Mouse (Mus musculus) liver, embryonic 11.5 days (tissue): ENCODE measurements around the gene Sgk1. TPM values are rescaled to one million over a fixed set of nuclear protein-coding genes. Genes with fewer than 3 reads are reported as not detected.
A peak's percentile ranks its signal among the peaks of the same experiment; 100 is the strongest.

Experiments used
- ATAC-seq: fragments of 200-750 bp; cut with Nextera tagmentation; replicated peaks from 2 replicates; pipeline ENCODE4 v1.8.0; 2017; ENCODE audit warnings: moderate number of reproducible peaks, mild to moderate bottlenecking, moderate TSS enrichment, moderate library complexity; ENCODE audit not compliant: low FRiP score
- DNase-seq: peaks from one replicate; pipeline ENCODE4 v3.0.0-alpha.2; 2017; ENCODE audit warnings: low spot score
- H3K27ac ChIP-seq: fragments of 300-500 bp; sonication (generic); 2 replicates; pipeline ENCODE4 v1.5.1; 2014; ENCODE audit warnings: mild to moderate bottlenecking, low read depth, low read length, control low read depth
- H3K27me3 ChIP-seq: fragments of 300-500 bp; sonication (generic); replicated peaks from 2 replicates; pipeline ENCODE4 v1.6.1; 2014; ENCODE audit warnings: low read length, mixed read lengths; ENCODE audit not compliant: control insufficient read depth, insufficient read depth
- H3K36me3 ChIP-seq: fragments of 300-500 bp; sonication (generic); 2 replicates; pipeline ENCODE4 v1.6.1; 2014; ENCODE audit warnings: mild to moderate bottlenecking, low read length, moderate library complexity, mixed read lengths; ENCODE audit not compliant: control insufficient read depth, insufficient read depth
- H3K4me1 ChIP-seq: fragments of 300-500 bp; sonication (generic); replicated peaks from 2 replicates; pipeline ENCODE4 v1.6.1; 2014; ENCODE audit warnings: low read length, mixed read lengths; ENCODE audit not compliant: control insufficient read depth, insufficient read depth
- H3K4me2 ChIP-seq: fragments of 300-500 bp; sonication (generic); 2 replicates; pipeline ENCODE4 v1.6.1; 2014; ENCODE audit warnings: mild to moderate bottlenecking, control low read depth, moderate library complexity
- H3K4me3 ChIP-seq: fragments of 300-500 bp; sonication (generic); 2 replicates; pipeline ENCODE4 v1.5.1; 2014; ENCODE audit warnings: low read depth, low read length, control low read depth
- H3K9ac ChIP-seq: fragments of 300-500 bp; sonication (generic); 2 replicates; pipeline ENCODE4 v1.6.1; 2014; ENCODE audit warnings: low read depth, low read length, control low read depth
- H3K9me3 ChIP-seq: fragments of 300-500 bp; sonication (generic); 2 replicates; pipeline ENCODE4 v1.6.1; 2016; ENCODE audit warnings: low read length, inconsistent platforms, mixed read lengths; ENCODE audit not compliant: control insufficient read depth
- WGBS: fragments of 180-500 bp; shearing (Covaris S2); extraction: QIAGEN DNeasy Blood & Tissue Kit; methylation state at CpG from one replicate; pipeline ENCODE4 v1.1.7; 2014; 5-methylcytosine and 5-hydroxymethylcytosine counted together
- polyA plus RNA-seq: library from polyadenylated mRNA; unstranded; fragments of >200 nt; fragmentation: Nextera tagmentation; extraction: Ambion mirVana; gene quantifications from 2 replicates; pipeline ENCODE4 v1.2.1, GENCODE M21; 2014

Gene Sgk1
- polyA plus RNA-seq, 1 experiment from 2014 or later, result 20.2 TPM

GRCm38 (mm10) chr10:22000491-22001306 lies 118.7 kb downstream of the Sgk1 start:
- no peaks in the 10 kb centered on the region for H3K27me3 ChIP-seq
- DNase-seq (no peak), ATAC-seq (no peak)
- H3K4me1 ChIP-seq, result no peaks in the 10 kb centered on the region
- peaks cover 6% of the 10 kb centered on the region; the same call in 1 of the 2 replicates for H3K36me3 ChIP-seq
- no peak overlapping the region for H3K4me3 ChIP-seq
- no peak overlapping the region for H3K4me2 ChIP-seq
- 75% methylated on average over 10 of the region's 10 CpGs for whole genome bisulfite sequencing
- no peak overlapping the region for H3K27ac ChIP-seq
- no peak overlapping the region for H3K9ac ChIP-seq
- no peaks in the 10 kb centered on the region for H3K9me3 ChIP-seq

- Histone ChIP-seq H3K4me2 (no peak overlapping the region), H3K4me1 (no peaks in the 10 kb centered on the region), H3K27me3 (no peaks in the 10 kb centered on the region), H3K9me3 (no peaks in the 10 kb centered on the region), H3K27ac (no peak overlapping the region), H3K9ac (no peak overlapping the region), H3K36me3 (peaks cover 6% of the 10 kb centered on the region; the same call in 1 of the 2 replicates), H3K4me3 (no peak overlapping the region)
- 79% methylated on average over 3 of the region's 5 CpGs for WGBS
- ATAC-seq (no peak), DNase-seq (no peak)
Measured at GRCm38 (mm10) chr10:22001621-22002020, 119.6 kb downstream of the Sgk1 start.

- no peaks in the 10 kb centered on the region for H3K9me3 ChIP-seq
- ATAC-seq, result no peak
- H3K9ac ChIP-seq, result no peak overlapping the region
- H3K36me3 ChIP-seq, result no peaks in the 10 kb centered on the region
- 77% methylated on average over 5 of the region's 5 CpGs for WGBS
- DNase-seq, result no peak
- no peak overlapping the region for H3K4me3 ChIP-seq
- H3K4me2 ChIP-seq, result no peak overlapping the region
- no peaks in the 10 kb centered on the region for H3K27me3 ChIP-seq
- no peak overlapping the region for H3K27ac ChIP-seq
- H3K4me1 ChIP-seq, result no peaks in the 10 kb centered on the region
Measured at GRCm38 (mm10) chr10:22004763-22005162, 122.8 kb downstream of the Sgk1 start.

GRCm38 (mm10) chr10:22007160-22007801 lies 125.3 kb downstream of the Sgk1 start:
- no peaks in the 10 kb centered on the region for H3K36me3 ChIP-seq

GRCm38 (mm10) chr10:22007802-22008172 lies 125.8 kb downstream of the Sgk1 start:
- ATAC-seq (no peak), DNase-seq (no peak)
- H3K36me3 ChIP-seq, result no peaks in the 10 kb centered on the region
- H3K9me3 ChIP-seq, result no peaks in the 10 kb centered on the region
- H3K4me3 ChIP-seq, result no peak overlapping the region
- H3K9ac ChIP-seq, result no peak overlapping the region
- no peaks in the 10 kb centered on the region for H3K4me1 ChIP-seq
- H3K27me3 ChIP-seq, result no peaks in the 10 kb centered on the region
- H3K27ac ChIP-seq, result no peak overlapping the region
- no peak overlapping the region for H3K4me2 ChIP-seq
- 37% methylated on average over 4 of the region's 4 CpGs for WGBS

More at GRCm38 (mm10) chr10:22007160-22007801, 125.3 kb downstream of the Sgk1 start:
- no peak overlapping the region for H3K4me3 ChIP-seq
- H3K27me3 ChIP-seq, result no peaks in the 10 kb centered on the region
- 80% methylated on average over 10 of the region's 10 CpGs for WGBS
- no peak for DNase-seq
- no peak overlapping the region for H3K27ac ChIP-seq
- no peak overlapping the region for H3K4me2 ChIP-seq
- no peaks in the 10 kb centered on the region for H3K4me1 ChIP-seq
- H3K9me3 ChIP-seq, result no peaks in the 10 kb centered on the region
- no peak overlapping the region for H3K9ac ChIP-seq
- no peak for ATAC-seq

GRCm38 (mm10) chr10:22010088-22010818 lies 128.3 kb downstream of the Sgk1 start:
- ATAC-seq, result no peak
- 41% methylated on average over 19 of the region's 19 CpGs for WGBS
- H3K4me3 ChIP-seq, result no peak overlapping the region
- H3K9me3 ChIP-seq, result no peaks in the 10 kb centered on the region
- H3K27ac ChIP-seq, result no peak overlapping the region
- no peak overlapping the region for H3K4me2 ChIP-seq
- no peaks in the 10 kb centered on the region for H3K36me3 ChIP-seq
- no peaks in the 10 kb centered on the region for H3K4me1 ChIP-seq
- H3K9ac ChIP-seq, result no peak overlapping the region
- no peaks in the 10 kb centered on the region for H3K27me3 ChIP-seq
- DNase-seq, result peak; percentile 66

- no peak overlapping the region for H3K27ac ChIP-seq
- no peaks in the 10 kb centered on the region for H3K36me3 ChIP-seq
- H3K4me3 ChIP-seq, result no peak overlapping the region
- H3K9ac ChIP-seq, result no peak overlapping the region
- 75% methylated on average over 16 of the region's 16 CpGs for WGBS
- no peak overlapping the region for H3K4me2 ChIP-seq
- no peaks in the 10 kb centered on the region for H3K4me1 ChIP-seq
- no peak for ATAC-seq
- H3K27me3 ChIP-seq, result no peaks in the 10 kb centered on the region
- no peaks in the 10 kb centered on the region for H3K9me3 ChIP-seq
- no peak for DNase-seq
Measured at GRCm38 (mm10) chr10:22017469-22018159, 135.6 kb downstream of the Sgk1 start.

- Histone ChIP-seq H3K4me3 (no peak overlapping the region), H3K4me1 (no peaks in the 10 kb centered on the region), H3K27me3 (no peaks in the 10 kb centered on the region), H3K9ac (no peak overlapping the region), H3K9me3 (no peaks in the 10 kb centered on the region), H3K4me2 (no peak overlapping the region), H3K36me3 (no peaks in the 10 kb centered on the region), H3K27ac (no peak overlapping the region)
- WGBS, result 83% methylated on average over 4 of the region's 4 CpGs
- DNase-seq (no peak), ATAC-seq (no peak)
Measured at GRCm38 (mm10) chr10:22018618-22019017, 136.6 kb downstream of the Sgk1 start.
